Mouse (Mus musculus) spleen, adult 18-20 months (tissue): ENCODE measurements around the gene Ankfn1.

Experiments used
- DNase-seq, 2 experiments: peaks; one replicate each; pipeline ENCODE4 v3.0.0; 2022; ENCODE audit warnings: mixed read lengths in 2 of 2

The Ankfn1 gene

GRCm38 (mm10) chr11:89673916-89674507 is 103.4 kb downstream of the Ankfn1 start:
- DNase-seq = no peak

GRCm38 (mm10) chr11:89672510-89673085 is 104.9 kb downstream of the Ankfn1 start:
- DNase-seq = no peak

GRCm38 (mm10) chr11:89665170-89665880 is 112.1 kb downstream of the Ankfn1 start:
- no peak for DNase-seq

- DNase-seq = no peak
Observed at GRCm38 (mm10) chr11:89659048-89659447, 118.4 kb downstream of the Ankfn1 start.

- DNase-seq = no peak
Observed at GRCm38 (mm10) chr11:89656556-89656955, 120.9 kb downstream of the Ankfn1 start.

- no peak for DNase-seq
Observed at GRCm38 (mm10) chr11:89635740-89636139, 141.7 kb downstream of the Ankfn1 start.

- DNase-seq = no peak
Observed at GRCm38 (mm10) chr11:89631315-89631714, 146.1 kb downstream of the Ankfn1 start.

- no peak for DNase-seq
Observed at GRCm38 (mm10) chr11:89628562-89628961, 148.9 kb downstream of the Ankfn1 start.

DNA sequence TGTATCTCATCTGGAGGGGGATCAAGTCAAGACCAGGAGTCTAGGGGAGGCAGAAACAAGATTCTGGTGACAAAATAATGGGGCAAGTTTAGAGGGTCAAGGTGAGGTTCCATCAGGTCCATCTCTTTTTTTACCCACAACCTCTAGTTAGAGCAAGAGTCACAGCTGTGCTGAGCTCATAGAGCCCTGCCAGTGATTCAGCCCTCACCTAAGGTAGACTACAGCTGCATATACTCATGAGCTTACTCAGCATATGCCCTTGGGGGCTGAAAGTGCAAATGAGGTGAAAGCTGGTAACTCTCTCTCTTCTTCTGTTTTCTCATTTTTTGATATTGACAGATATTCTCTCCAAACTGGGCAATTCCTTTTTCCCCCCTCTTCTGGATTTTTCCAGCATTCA is 150.2 kb downstream of the Ankfn1 start:
- DNase-seq = no peak

- no peak for DNase-seq
Observed at GRCm38 (mm10) chr11:89623698-89624445, 153.6 kb downstream of the Ankfn1 start.

DNA sequence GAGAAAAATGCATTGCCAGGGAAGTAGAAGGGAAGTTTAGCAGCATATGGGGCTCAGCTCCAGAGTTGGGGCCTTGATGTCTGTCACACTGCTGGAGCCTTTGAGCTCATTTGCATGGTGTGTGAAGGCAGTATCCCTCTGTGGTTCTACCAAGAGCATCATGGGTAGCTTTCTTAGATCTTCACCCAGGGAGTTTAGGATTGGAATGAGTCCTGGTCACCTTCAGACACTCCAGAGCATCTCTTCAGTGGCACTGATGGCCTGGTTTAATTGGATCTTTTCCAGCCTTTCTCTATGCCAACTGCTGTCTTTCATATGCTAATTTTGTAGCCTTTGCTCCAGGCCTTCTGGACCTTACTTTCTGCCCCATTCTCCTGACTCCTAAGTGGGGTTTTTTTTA is 157.5 kb downstream of the Ankfn1 start:
- no peak for DNase-seq

GRCm38 (mm10) chr11:89615806-89616205 is 161.6 kb downstream of the Ankfn1 start:
- DNase-seq = no peak

GRCm38 (mm10) chr11:89611596-89611995 is 165.9 kb downstream of the Ankfn1 start:
- DNase-seq = no peak

DNA sequence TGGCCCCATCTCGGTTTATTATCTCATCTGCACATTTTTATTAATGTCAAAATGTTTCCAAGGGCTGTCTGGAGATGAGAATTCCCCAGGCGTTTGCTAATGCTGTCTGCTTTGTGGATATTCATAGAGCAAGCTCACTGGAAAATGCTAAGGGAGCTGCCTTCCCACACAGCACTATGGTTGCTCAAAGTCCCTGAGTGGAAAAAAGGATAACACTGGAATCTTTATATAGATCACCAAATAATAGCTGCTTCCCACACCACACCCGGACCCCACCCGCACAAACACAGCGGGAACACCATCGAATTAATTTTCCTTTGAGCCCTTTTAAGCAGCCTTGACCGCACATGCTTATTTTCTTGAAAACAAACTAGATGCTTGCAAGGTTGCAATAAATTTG is 169.4 kb downstream of the Ankfn1 start:
- no peak for DNase-seq

DNA sequence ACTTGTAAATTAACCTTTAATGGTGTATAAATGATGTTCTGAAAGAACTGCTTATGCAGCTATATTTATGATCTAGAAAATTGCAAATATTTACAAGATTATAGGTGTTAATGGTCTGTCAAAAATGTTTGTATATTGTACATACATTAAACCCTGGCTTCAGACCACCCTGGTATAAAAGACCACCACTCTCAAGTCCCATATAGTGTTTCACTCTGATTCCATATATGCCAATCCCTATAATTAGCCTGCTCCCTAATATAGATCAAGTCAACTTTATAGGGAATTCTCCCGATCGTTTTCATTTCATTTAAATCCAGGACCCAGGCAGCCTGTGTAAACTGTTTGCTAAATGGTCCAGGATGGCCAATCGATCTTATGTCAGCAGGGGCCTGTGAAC is 170.2 kb downstream of the Ankfn1 start:
- no peak for DNase-seq

GRCm38 (mm10) chr11:89606346-89606745 is 171.1 kb downstream of the Ankfn1 start:
- no peak for DNase-seq

DNA sequence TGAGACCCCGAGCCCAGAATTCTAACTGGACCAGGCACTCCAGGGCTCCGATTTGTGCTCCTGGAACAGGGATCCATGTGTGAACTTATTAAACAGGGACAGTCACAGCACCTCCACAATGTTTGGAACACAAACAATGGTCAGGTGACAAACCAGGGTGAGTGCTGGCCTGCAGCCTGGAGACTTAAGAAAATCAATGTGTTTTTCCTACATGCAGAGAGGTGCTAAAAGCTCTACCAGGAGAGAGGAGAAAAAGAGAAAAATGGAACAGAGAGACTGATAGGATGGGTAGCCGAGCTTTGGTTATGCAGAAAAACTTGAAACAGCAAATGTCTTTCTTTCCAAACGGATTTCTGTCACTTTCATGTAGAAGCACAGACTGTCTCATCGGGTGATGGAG is 174.5 kb downstream of the Ankfn1 start:
- DNase-seq = no peak

DNA sequence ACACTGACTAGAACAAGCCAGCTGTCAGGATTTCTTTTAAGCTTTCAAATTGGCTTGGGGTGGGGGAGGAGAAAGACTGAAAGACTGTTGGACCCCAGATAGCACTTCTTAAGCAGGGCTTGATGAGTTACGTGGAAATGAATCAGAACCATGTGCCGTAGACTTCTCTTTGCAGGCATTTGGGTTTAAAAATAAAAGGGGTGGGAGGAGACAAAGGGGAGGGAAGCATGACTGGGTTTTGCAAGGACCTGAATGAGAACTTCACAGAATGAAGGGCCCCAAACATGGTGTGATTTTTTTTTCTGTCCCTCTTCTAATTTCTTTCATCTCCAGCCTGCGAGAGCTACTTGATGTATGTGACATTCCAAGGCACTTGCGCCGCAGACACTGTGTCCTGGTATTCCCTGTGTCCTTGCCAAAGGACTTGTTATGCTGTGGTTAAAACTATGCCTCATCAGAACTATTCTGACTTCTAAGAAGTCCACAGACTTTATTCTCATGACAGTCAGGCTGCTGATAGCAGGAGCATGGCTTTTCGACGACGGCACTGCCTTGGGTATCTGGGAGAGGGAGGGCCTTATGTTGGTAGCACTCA is 176.4 kb downstream of the Ankfn1 start:
- DNase-seq = no peak

DNA sequence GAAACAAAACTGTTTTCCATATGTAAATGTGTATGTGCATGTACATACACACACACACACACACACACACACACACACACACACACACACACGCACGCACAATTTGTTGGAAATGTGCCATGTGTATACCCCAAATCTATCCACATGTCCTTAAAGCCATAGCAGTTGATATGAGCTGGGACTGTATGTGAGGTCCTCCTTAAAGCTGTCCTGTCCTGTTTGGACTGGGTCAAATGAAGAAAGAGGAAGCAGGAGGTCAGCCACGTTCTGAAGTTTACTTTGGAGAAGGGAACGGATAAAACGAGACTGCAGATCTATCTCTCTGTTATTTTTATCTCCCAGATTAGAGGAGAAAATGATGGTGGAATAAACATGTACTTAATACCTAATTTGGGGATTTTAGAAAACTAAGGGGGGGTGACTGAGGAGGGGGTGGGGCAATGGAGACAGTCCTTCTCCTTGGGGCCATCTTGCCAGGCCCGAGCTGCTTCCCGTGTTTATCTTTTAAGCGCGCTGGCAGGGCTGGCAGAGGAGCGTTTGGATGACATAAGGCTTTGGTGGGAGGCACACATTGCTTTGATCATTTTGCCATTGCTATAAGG is 187.1 kb downstream of the Ankfn1 start:
- no peak for DNase-seq

DNA sequence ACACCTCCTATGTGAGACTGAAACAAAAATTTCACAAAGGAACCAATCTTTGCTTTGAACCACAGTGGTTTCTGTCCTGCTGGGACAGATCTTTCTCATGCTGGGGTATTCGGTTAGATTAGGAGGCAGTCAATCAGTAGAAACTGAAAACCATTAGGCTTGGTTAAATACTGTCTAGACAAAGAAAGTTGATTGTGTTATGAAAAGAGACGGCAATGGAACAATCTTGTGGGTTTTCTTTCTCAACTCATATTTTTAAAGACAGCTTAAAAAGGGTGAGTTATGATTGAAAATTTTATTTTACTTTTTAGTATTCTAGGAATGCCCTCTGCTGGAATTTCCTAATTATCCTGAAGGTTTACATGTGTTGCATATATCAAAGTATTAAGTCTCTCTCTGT is 191.1 kb downstream of the Ankfn1 start:
- DNase-seq = no peak

- DNase-seq = no peak
Observed at GRCm38 (mm10) chr11:89579826-89580225, 197.6 kb downstream of the Ankfn1 start.

GRCm38 (mm10) chr11:89579111-89579510 is 198.3 kb downstream of the Ankfn1 start:
- no peak for DNase-seq
